Mouse (Mus musculus) neural tube, embryonic 11.5 days (tissue): ENCODE results near the gene Leprot. TPM values are rescaled to one million over a fixed set of nuclear protein-coding genes. Genes with fewer than 3 reads are reported as not detected.
A peak's percentile ranks its signal among the peaks of the same experiment; 100 is the strongest.

Source experiments
- ATAC-seq: fragments of 200-750 bp; cut with Nextera tagmentation; 2 replicates; pipeline ENCODE4 v1.8.0; 2017; ENCODE audit warnings: moderate number of reproducible peaks, mild to moderate bottlenecking, moderate TSS enrichment, moderate library complexity; ENCODE audit not compliant: insufficient read depth, low FRiP score, low TSS enrichment
- DNase-seq: peaks from one replicate; pipeline ENCODE4 v3.0.0-alpha.2; 2015; ENCODE audit warnings: low spot score
- H3K27ac ChIP-seq: fragments of 300-500 bp; sonication (generic); 2 replicates; pipeline ENCODE4 v1.5.1; 2014; ENCODE audit warnings: low read depth, mild to moderate bottlenecking, low read length
- H3K27me3 ChIP-seq: fragments of 300-500 bp; sonication (generic); 2 replicates; pipeline ENCODE4 v1.6.1; 2014; ENCODE audit warnings: mild to moderate bottlenecking, low read length, mixed read lengths; ENCODE audit not compliant: control insufficient read depth, insufficient read depth
- H3K36me3 ChIP-seq: fragments of 300-500 bp; sonication (generic); 2 replicates; pipeline ENCODE4 v1.6.1; 2014; ENCODE audit warnings: mild to moderate bottlenecking, low read length, moderate library complexity, mixed read lengths; ENCODE audit not compliant: control insufficient read depth, insufficient read depth
- H3K4me1 ChIP-seq: fragments of 300-500 bp; sonication (generic); 2 replicates; pipeline ENCODE4 v1.6.1; 2014; ENCODE audit warnings: low read length, mixed read lengths; ENCODE audit not compliant: control insufficient read depth, insufficient read depth
- H3K4me2 ChIP-seq: fragments of 300-500 bp; sonication (generic); 2 replicates; pipeline ENCODE4 v1.6.1; 2014; ENCODE audit warnings: low read depth, mild to moderate bottlenecking, moderate library complexity
- H3K4me3 ChIP-seq: fragments of 300-500 bp; sonication (generic); 2 replicates; pipeline ENCODE4 v1.5.1; 2014; ENCODE audit warnings: low read depth, low read length
- H3K9ac ChIP-seq: fragments of 300-500 bp; sonication (generic); 2 replicates; pipeline ENCODE4 v1.6.1; 2014; ENCODE audit warnings: mild to moderate bottlenecking, low read length
- H3K9me3 ChIP-seq: fragments of 300-500 bp; sonication (generic); 2 replicates; pipeline ENCODE4 v1.6.1; 2016; ENCODE audit warnings: low read length; ENCODE audit not compliant: control insufficient read depth
- WGBS: fragments of 180-500 bp; shearing (Covaris S2); extraction: QIAGEN DNeasy Blood & Tissue Kit; methylation state at CpG from one replicate; pipeline ENCODE4 v1.1.7; 2014; 5-methylcytosine and 5-hydroxymethylcytosine counted together
- polyA plus RNA-seq: library from polyadenylated mRNA; unstranded; fragments of >200 nt; fragmentation: Nextera tagmentation; extraction: Ambion mirVana; gene quantifications from 2 replicates; pipeline ENCODE4 v1.2.1, GENCODE M21; 2014

The Leprot gene
- polyA plus RNA-seq, 1 experiment from 2014 or later: 77.7 TPM

- 82% methylated on average over 4 of the region's 4 CpGs for WGBS
- Histone ChIP-seq H3K36me3 (no peaks in the 10 kb centered on the region), H3K4me3 (no peak overlapping the region)
These were observed 7.4 kb downstream of the Leprot start for GRCm38 (mm10) chr4:101654788-101655414.

DNA sequence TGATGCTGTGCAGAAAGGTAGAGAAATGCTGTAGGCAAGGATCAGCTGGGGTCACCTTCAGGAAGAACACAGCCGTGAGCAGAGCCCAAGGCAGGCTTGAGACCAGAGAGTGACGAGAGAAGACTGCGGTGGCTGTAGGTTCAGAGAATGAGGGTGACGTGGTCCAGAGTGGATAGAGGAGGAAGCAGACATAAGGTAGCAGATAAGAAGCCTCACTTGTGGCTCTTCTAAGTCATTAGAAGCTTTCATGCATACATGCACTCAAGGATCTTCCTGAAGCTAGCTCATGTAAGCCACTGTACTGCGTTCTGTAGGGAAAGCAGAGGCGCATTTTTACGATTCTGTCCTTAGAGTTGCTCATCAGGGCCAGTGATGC lies 7.9 kb downstream of the Leprot start:
- DNase-seq (no peak), ATAC-seq (no peak)
- Histone ChIP-seq H3K4me2 (no peak overlapping the region), H3K9ac (no peak overlapping the region), H3K4me3 (no peak overlapping the region), H3K27ac (no peak overlapping the region), H3K4me1 (no peaks in the 10 kb centered on the region; the same call in 1 of the 2 replicates), H3K27me3 (no peaks in the 10 kb centered on the region), H3K9me3 (no peaks in the 10 kb centered on the region), H3K36me3 (no peaks in the 10 kb centered on the region)
- WGBS: 94% methylated on average over 7 of the region's 7 CpGs

More at GRCm38 (mm10) chr4:101654788-101655414, 7.4 kb downstream of the Leprot start:
- no peaks in the 10 kb centered on the region; the same call in 1 of the 2 replicates for H3K4me1 ChIP-seq
- no peak overlapping the region for H3K27ac ChIP-seq
- ATAC-seq (no peak), DNase-seq (no peak)
- no peaks in the 10 kb centered on the region for H3K9me3 ChIP-seq
- no peaks in the 10 kb centered on the region for H3K27me3 ChIP-seq
- H3K4me2 ChIP-seq: no peak overlapping the region
- H3K9ac ChIP-seq: no peak overlapping the region

DNA sequence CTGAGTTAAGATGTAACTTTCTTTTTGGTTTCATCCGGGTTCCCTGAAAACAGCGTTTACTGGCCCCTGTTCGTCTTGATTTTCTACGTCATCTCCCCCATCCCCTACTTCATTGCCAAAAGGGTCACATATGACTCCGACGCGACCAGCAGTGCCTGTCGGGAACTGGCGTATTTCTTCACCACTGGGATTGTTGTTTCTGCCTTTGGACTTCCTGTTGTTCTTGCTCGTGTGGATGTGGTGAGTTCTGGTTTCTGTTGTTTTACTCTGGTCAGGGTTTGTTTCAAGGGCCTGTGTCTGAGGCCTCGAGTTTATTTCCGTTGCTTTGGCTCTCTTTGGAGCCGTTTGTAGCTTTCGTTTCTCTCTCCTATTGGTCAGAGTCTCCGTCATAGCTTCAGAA lies 8.5 kb downstream of the Leprot start:
- no peaks in the 10 kb centered on the region for H3K36me3 ChIP-seq
- WGBS: 87% methylated on average over 15 of the region's 15 CpGs

DNA sequence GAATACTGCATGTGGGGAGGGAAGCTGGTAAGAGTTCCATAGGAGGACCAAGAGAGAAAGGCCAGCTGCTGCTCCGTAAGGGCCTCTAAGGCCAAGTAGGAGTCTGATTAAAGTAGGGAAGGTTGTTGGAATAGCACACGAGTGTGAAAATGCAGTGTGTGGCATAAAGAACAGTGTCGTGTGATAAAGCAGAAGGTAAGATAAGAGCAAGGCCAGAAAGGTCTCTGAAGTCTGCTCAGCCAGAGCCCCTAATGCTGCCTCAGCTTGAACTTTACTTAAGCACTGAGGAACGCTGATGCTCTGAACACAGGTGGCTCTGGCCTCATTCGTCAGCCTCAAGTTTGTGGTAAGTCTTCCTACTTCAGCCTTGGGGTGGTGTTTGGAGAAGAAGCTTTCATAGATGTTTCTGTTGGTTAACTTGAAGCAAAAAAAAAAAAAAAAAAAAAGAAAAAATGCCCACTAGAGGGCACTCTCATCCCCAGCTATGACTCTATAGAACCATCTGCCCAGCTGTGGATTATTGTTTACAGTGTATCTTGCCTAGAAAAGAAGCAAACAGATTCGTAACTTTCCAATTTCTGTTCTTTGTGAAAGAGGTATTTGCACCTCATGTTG lies 9.5 kb downstream of the Leprot start:
- Histone ChIP-seq H3K27me3 (no peaks in the 10 kb centered on the region), H3K4me1 (no peaks in the 10 kb centered on the region; the same call in 1 of the 2 replicates), H3K27ac (no peak overlapping the region), H3K9ac (no peak overlapping the region), H3K36me3 (no peaks in the 10 kb centered on the region), H3K4me2 (no peak overlapping the region), H3K4me3 (no peak overlapping the region), H3K9me3 (no peaks in the 10 kb centered on the region)
- 66% methylated on average over 6 of the region's 6 CpGs for WGBS
- DNase-seq (peak; percentile 18), ATAC-seq (no peak)

More for the DNA sequence above, 8.5 kb downstream of the Leprot start:
- DNase-seq: no peak
- no peak overlapping the region for H3K4me3 ChIP-seq
- no peak overlapping the region for H3K4me2 ChIP-seq
- H3K4me1 ChIP-seq: no peaks in the 10 kb centered on the region; the same call in 1 of the 2 replicates
- H3K27me3 ChIP-seq: no peaks in the 10 kb centered on the region
- H3K9me3 ChIP-seq: no peaks in the 10 kb centered on the region
- no peak for ATAC-seq
- no peak overlapping the region for H3K27ac ChIP-seq
- H3K9ac ChIP-seq: no peak overlapping the region

GRCm38 (mm10) chr4:101664160-101664750 lies 16.7 kb downstream of the Leprot start:
- no peak overlapping the region for H3K9ac ChIP-seq
- H3K4me3 ChIP-seq: no peak overlapping the region
- ATAC-seq (peak; percentile 48; the same call in 1 of the 2 replicates), DNase-seq (peak; percentile 48)
- H3K9me3 ChIP-seq: no peaks in the 10 kb centered on the region
- H3K36me3 ChIP-seq: no peaks in the 10 kb centered on the region
- H3K4me2 ChIP-seq: no peak overlapping the region
- 72% methylated on average over 9 of the region's 9 CpGs for WGBS
- H3K27ac ChIP-seq: no peak overlapping the region
- no peaks in the 10 kb centered on the region for H3K4me1 ChIP-seq
- no peaks in the 10 kb centered on the region for H3K27me3 ChIP-seq

GRCm38 (mm10) chr4:101664766-101665165 lies 17.2 kb downstream of the Leprot start:
- H3K27me3 ChIP-seq: no peaks in the 10 kb centered on the region
- no peak overlapping the region for H3K4me2 ChIP-seq
- no peaks in the 10 kb centered on the region for H3K4me1 ChIP-seq
- DNase-seq: no peak
- 93% methylated on average over 4 of the region's 4 CpGs for WGBS
- H3K9me3 ChIP-seq: no peaks in the 10 kb centered on the region
- H3K9ac ChIP-seq: no peak overlapping the region
- H3K27ac ChIP-seq: no peak overlapping the region
- no peaks in the 10 kb centered on the region for H3K36me3 ChIP-seq
- no peak for ATAC-seq
- H3K4me3 ChIP-seq: no peak overlapping the region

- H3K4me1 ChIP-seq: no peaks in the 10 kb centered on the region
- H3K9me3 ChIP-seq: no peaks in the 10 kb centered on the region
- no peak for ATAC-seq
- H3K27ac ChIP-seq: no peak overlapping the region
- no peak overlapping the region for H3K9ac ChIP-seq
- DNase-seq: no peak
- 80% methylated on average over 5 of the region's 5 CpGs for WGBS
- no peaks in the 10 kb centered on the region for H3K27me3 ChIP-seq
- H3K4me2 ChIP-seq: no peak overlapping the region
- no peak overlapping the region for H3K4me3 ChIP-seq
- no peaks in the 10 kb centered on the region for H3K36me3 ChIP-seq
These were observed 21.6 kb downstream of the Leprot start for GRCm38 (mm10) chr4:101669161-101669560.

GRCm38 (mm10) chr4:101669811-101670210 lies 22.3 kb downstream of the Leprot start:
- Histone ChIP-seq H3K4me2 (no peak overlapping the region), H3K4me1 (no peaks in the 10 kb centered on the region), H3K27me3 (no peaks in the 10 kb centered on the region), H3K4me3 (no peak overlapping the region), H3K9me3 (no peaks in the 10 kb centered on the region), H3K9ac (no peak overlapping the region), H3K36me3 (no peaks in the 10 kb centered on the region), H3K27ac (no peak overlapping the region)
- no peak for ATAC-seq
- 89% methylated on average over 5 of the region's 5 CpGs for WGBS
- DNase-seq: no peak

DNA sequence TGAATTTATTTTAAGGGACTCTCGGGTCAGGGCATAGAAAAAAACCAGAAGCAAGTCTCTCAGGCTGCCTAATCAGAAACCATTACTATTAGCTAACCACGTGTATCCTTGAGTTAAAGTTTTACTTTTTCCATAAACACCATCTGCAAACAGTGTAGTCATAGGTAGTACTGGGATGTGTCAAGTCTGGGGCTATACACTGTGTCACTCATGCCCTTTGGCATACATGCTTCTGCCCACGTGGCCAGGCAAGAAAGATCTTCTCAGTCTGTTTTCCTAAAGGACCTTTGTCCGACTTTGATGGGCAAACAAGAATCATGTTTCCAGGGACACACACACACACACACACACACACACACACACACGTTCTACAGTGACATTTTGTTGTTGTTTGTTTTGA lies 27.3 kb downstream of the Leprot start:
- Histone ChIP-seq H3K9me3 (no peaks in the 10 kb centered on the region), H3K27ac (no peak overlapping the region), H3K27me3 (no peaks in the 10 kb centered on the region), H3K9ac (no peak overlapping the region), H3K4me2 (no peak overlapping the region), H3K4me1 (no peaks in the 10 kb centered on the region), H3K4me3 (no peak overlapping the region), H3K36me3 (no peaks in the 10 kb centered on the region)
- no peak for DNase-seq
- ATAC-seq: no peak
- WGBS: 79% methylated on average over 5 of the region's 5 CpGs
